Mouse (Mus musculus) G1E (cell line): Measurements from ENCODE around the gene Pdpk1. TPM values are rescaled to one million over a fixed set of nuclear protein-coding genes. Genes with fewer than 3 reads are reported as not detected.

ENCODE experiments used
- ATAC-seq: 2 replicates; pipeline ENCODE4 v1.8.0; 2016; ENCODE audit warnings: mild to moderate bottlenecking; ENCODE audit not compliant: insufficient number of reproducible peaks, poor library complexity, low FRiP score, severe bottlenecking; ENCODE audit errors: extremely low read depth
- DNase-seq: peaks from one replicate; pipeline ENCODE4 v3.0.0; 2012; ENCODE audit warnings: low spot score
- H3K27me3 ChIP-seq: 2 replicates; pipeline ENCODE4 v1.6.1; 2012; ENCODE audit warnings: mild to moderate bottlenecking, low read length, inconsistent platforms; ENCODE audit not compliant: insufficient read depth
- H3K36me3 ChIP-seq: replicated peaks from 2 replicates; pipeline ENCODE3; 2012; ENCODE audit warnings: mild to moderate bottlenecking, inconsistent platforms
- H3K4me1 ChIP-seq: 2 replicates; pipeline ENCODE4 v1.6.1; 2012; ENCODE audit warnings: low read depth, low read length, inconsistent platforms, mixed read lengths; ENCODE audit not compliant: insufficient read depth
- H3K4me3 ChIP-seq: 2 replicates; pipeline ENCODE4 v1.5.1; 2012; ENCODE audit warnings: low read depth, mild to moderate bottlenecking, inconsistent platforms, low read length, moderate library complexity, mixed read lengths
- H3K9me3 ChIP-seq: replicated peaks from 2 replicates; pipeline ENCODE4 v1.6.1; 2012; ENCODE audit warnings: inconsistent platforms
- CTCF ChIP-seq: IDR thresholded peaks from 2 replicates; pipeline ENCODE4 v1.5.1; 2012; ENCODE audit warnings: low read depth, low read length, inconsistent platforms, mixed read lengths
- GATA1 ChIP-seq: IDR thresholded peaks from 2 replicates; pipeline ENCODE4 v1.6.1; 2012; ENCODE audit warnings: borderline replicate concordance, low read length, inconsistent platforms, mixed read lengths
- GATA2 ChIP-seq: IDR thresholded peaks from 2 replicates; pipeline ENCODE4 v1.6.1; 2012; ENCODE audit warnings: low read depth, low read length, inconsistent platforms, borderline replicate concordance
- POLR2AphosphoS5 ChIP-seq: IDR thresholded peaks from 2 replicates; pipeline ENCODE4 v1.6.1; 2012; ENCODE audit warnings: low read depth, low read length, inconsistent platforms; ENCODE audit not compliant: insufficient replicate concordance
- TAL1 ChIP-seq: conservative IDR thresholded peaks from 2 replicates; pipeline ENCODE4 v1.6.1; 2012; ENCODE audit warnings: low read depth, low read length, inconsistent platforms, mixed read lengths
- polyA plus RNA-seq: library from polyadenylated mRNA; stranded (reverse); fragments of >175 nt; gene quantifications from 2 replicates; pipeline ENCODE4 v1.2.3, GENCODE M21; 2012
- total RNA-seq, 2 experiments: library from RNA; stranded (forward) in 1 of 2; stranded (reverse) in 1 of 2; fragments of 200-1000 nt in 1 of 2; fragments of >200 nt in 1 of 2; fragmentation: Nextera tagmentation in 1 of 2; gene quantifications; 2 replicates each; pipeline ENCODE4 v1.2.3; 2014 to 2017

Gene Pdpk1
- total and polyA plus RNA-seq, 3 experiments = 47.8 to 63.3 (median 58.8) TPM

- Histone ChIP-seq H3K4me3 (peak within 1 kb of the TSS; percentile 98), H3K36me3 (peaks cover 58% of the 10 kb centered on the region), H3K9me3 (no peaks in the 10 kb centered on the region), H3K4me1 (peaks cover 9% of the 10 kb centered on the region), H3K27me3 (no peaks in the 10 kb centered on the region)
- DNase-seq = peak; percentile 74
- ATAC-seq = peak; percentile 91
- TF ChIP-seq TAL1 (no peak), GATA2 (no peak), GATA1 (no peak), POLR2AphosphoS5 (no peak), CTCF (no peak)
Measured at GRCm38 (mm10) chr17:24072919-24073696, 77.6 kb downstream of the Pdpk1 start, which contains the start of gene Kctd5. Gene Kctd5 (minus strand): TSS chr17:24073485.

GRCm38 (mm10) chr17:24069531-24069930, 81.2 kb downstream of the Pdpk1 start:
- TF ChIP-seq CTCF = no peak
- TF ChIP-seq GATA1 = no peak
- no peak for TF ChIP-seq TAL1
- TF ChIP-seq GATA2 = no peak
- no peak for ATAC-seq

GRCm38 (mm10) chr17:24068271-24068670, 82.5 kb downstream of the Pdpk1 start:
- Histone ChIP-seq H3K9me3 (no peaks in the 10 kb centered on the region), H3K36me3 (peaks cover 74% of the 10 kb centered on the region), H3K4me3 (no peak overlapping the region), H3K4me1 (peaks cover 9% of the 10 kb centered on the region), H3K27me3 (no peaks in the 10 kb centered on the region)
- DNase-seq = no peak
- TF ChIP-seq CTCF (no peak), POLR2AphosphoS5 (no peak), TAL1 (no peak)
- ATAC-seq = no peak

More at GRCm38 (mm10) chr17:24069531-24069930, 81.2 kb downstream of the Pdpk1 start:
- no peak for DNase-seq
- peaks cover 9% of the 10 kb centered on the region for H3K4me1 ChIP-seq
- H3K36me3 ChIP-seq = peaks cover 66% of the 10 kb centered on the region
- no peaks in the 10 kb centered on the region for H3K9me3 ChIP-seq
- no peak overlapping the region for H3K4me3 ChIP-seq
- no peaks in the 10 kb centered on the region for H3K27me3 ChIP-seq

- DNase-seq = no peak
- Histone ChIP-seq H3K27me3 (no peaks in the 10 kb centered on the region), H3K36me3 (peaks cover 95% of the 10 kb centered on the region), H3K4me1 (no peaks in the 10 kb centered on the region), H3K4me3 (no peak overlapping the region), H3K9me3 (no peaks in the 10 kb centered on the region)
- ATAC-seq = no peak
- TF ChIP-seq TAL1 (no peak), POLR2AphosphoS5 (no peak), CTCF (no peak), GATA2 (no peak), GATA1 (no peak)
Measured at GRCm38 (mm10) chr17:24062459-24063155, 88.1 kb downstream of the Pdpk1 start.

GRCm38 (mm10) chr17:24057730-24058245, 92.9 kb downstream of the Pdpk1 start:
- TF ChIP-seq TAL1 (no peak), POLR2AphosphoS5 (no peak), GATA2 (no peak), CTCF (no peak), GATA1 (no peak)
- DNase-seq (no peak), ATAC-seq (no peak)
- H3K27me3 ChIP-seq = no peaks in the 10 kb centered on the region
- peaks cover 94% of the 10 kb centered on the region for H3K36me3 ChIP-seq
- no peaks in the 10 kb centered on the region for H3K4me1 ChIP-seq
- H3K4me3 ChIP-seq = no peak overlapping the region
- H3K9me3 ChIP-seq = no peaks in the 10 kb centered on the region

- Histone ChIP-seq H3K4me1 (no peaks in the 10 kb centered on the region), H3K4me3 (no peak overlapping the region), H3K27me3 (no peaks in the 10 kb centered on the region), H3K36me3 (peaks cover 94% of the 10 kb centered on the region), H3K9me3 (no peaks in the 10 kb centered on the region)
- no peak for TF ChIP-seq POLR2AphosphoS5
- no peak for TF ChIP-seq GATA2
- no peak for TF ChIP-seq GATA1
- TF ChIP-seq CTCF = no peak
- no peak for TF ChIP-seq TAL1
- no peak for DNase-seq
- no peak for ATAC-seq
Measured at GRCm38 (mm10) chr17:24056636-24057625, 93.8 kb downstream of the Pdpk1 start.
